Mouse (Mus musculus) MEL (cell line): ENCODE results near the gene Sdr42e1. TPM values are rescaled to one million over a fixed set of nuclear protein-coding genes. Genes with fewer than 3 reads are reported as not detected.

Source experiments
- DNase-seq: peaks from one replicate; pipeline ENCODE4 v3.0.0; 2011; ENCODE audit warnings: low read depth, low spot score
- H3K27ac ChIP-seq: 2 replicates; pipeline ENCODE4 v1.5.1; 2012; ENCODE audit warnings: low read depth, mild to moderate bottlenecking, control low read depth, low read length, moderate library complexity; ENCODE audit not compliant: control insufficient read depth
- H3K27me3 ChIP-seq, 2 experiments: fragments of 150-350 bp in 1 of 2; sonication (generic) in 1 of 2; 2 replicates each; pipeline ENCODE4 v1.6.1; 2012; ENCODE audit warnings: low read length in 2 of 2, mild to moderate bottlenecking in 2 of 2, improper control_type of control experiment in 1 of 2, moderate library complexity in 1 of 2; ENCODE audit not compliant: insufficient read depth in 2 of 2, control insufficient read depth in 1 of 2
- H3K36me3 ChIP-seq, 2 experiments: 2 replicates each; pipeline ENCODE4 v1.6.1; 2012 to 2014; ENCODE audit warnings: low read length in 2 of 2, improper control_type of control experiment in 1 of 2, inconsistent platforms in 1 of 2, mild to moderate bottlenecking in 1 of 2; ENCODE audit not compliant: insufficient read depth in 2 of 2, control insufficient read depth in 1 of 2
- H3K4me1 ChIP-seq, 2 experiments: fragments of 150-350 bp in 1 of 2; sonication (generic) in 1 of 2; 2 replicates each; pipeline ENCODE4 v1.6.1; 2012; ENCODE audit warnings: low read length in 2 of 2, improper control_type of control experiment in 1 of 2, mild to moderate bottlenecking in 1 of 2; ENCODE audit not compliant: insufficient read depth in 2 of 2, control insufficient read depth in 1 of 2
- H3K4me3 ChIP-seq, 2 experiments: fragments of 150-350 bp in 1 of 2; sonication (generic) in 1 of 2; 2 replicates each; pipeline ENCODE4 v1.5.1; 2012; ENCODE audit warnings: low read depth in 2 of 2, low read length in 2 of 2, mild to moderate bottlenecking in 2 of 2, moderate library complexity in 2 of 2, control low read depth in 1 of 2, improper control_type of control experiment in 1 of 2; ENCODE audit not compliant: control insufficient read depth in 1 of 2, insufficient read depth in 1 of 2
- H3K79me2 ChIP-seq: 2 replicates; pipeline ENCODE4 v1.6.1; 2012; ENCODE audit warnings: mild to moderate bottlenecking, low read length, moderate library complexity; ENCODE audit not compliant: control insufficient read depth, poor library complexity, insufficient read depth
- H3K9ac ChIP-seq: 2 replicates; pipeline ENCODE4 v1.6.1; 2012; ENCODE audit warnings: low read depth, mild to moderate bottlenecking, control low read depth, low read length, moderate library complexity; ENCODE audit not compliant: control insufficient read depth, poor library complexity, severe bottlenecking
- H3K9me3 ChIP-seq: fragments of 150-350 bp; sonication (generic); replicated peaks from 2 replicates; pipeline ENCODE4 v1.6.1; 2012; ENCODE audit warnings: mild to moderate bottlenecking, low read length, improper control_type of control experiment, moderate library complexity; ENCODE audit not compliant: insufficient read depth
- BHLHE40 ChIP-seq: IDR thresholded peaks from 2 replicates; pipeline ENCODE4 v1.6.1; 2012; ENCODE audit warnings: low read depth, mild to moderate bottlenecking, inconsistent platforms, low read length, improper control_type of control experiment, borderline replicate concordance
- ELF1 ChIP-seq: IDR thresholded peaks from 2 replicates; pipeline ENCODE4 v1.6.1; 2014; ENCODE audit warnings: low read depth, mild to moderate bottlenecking, inconsistent platforms, low read length, improper control_type of control experiment, moderate library complexity
- ETS1 ChIP-seq: IDR thresholded peaks from 2 replicates; pipeline ENCODE4 v1.6.1; 2012; ENCODE audit warnings: low read depth, mild to moderate bottlenecking, inconsistent platforms, low read length, improper control_type of control experiment, moderate library complexity
- GABPA ChIP-seq: IDR thresholded peaks from 2 replicates; pipeline ENCODE4 v1.6.1; 2012; ENCODE audit warnings: low read depth, mild to moderate bottlenecking, inconsistent platforms, low read length, improper control_type of control experiment, moderate library complexity
- GATA1 ChIP-seq: IDR thresholded peaks from 2 replicates; pipeline ENCODE4 v1.6.1; 2011; ENCODE audit warnings: low read depth, low read length, improper control_type of control experiment
- HCFC1 ChIP-seq: IDR thresholded peaks from 2 replicates; pipeline ENCODE4 v1.6.1; 2012; ENCODE audit warnings: low read depth, mild to moderate bottlenecking, inconsistent platforms, low read length, improper control_type of control experiment, moderate library complexity
- MAFK ChIP-seq: IDR thresholded peaks from 2 replicates; pipeline ENCODE4 v1.6.1; 2011; ENCODE audit warnings: low read depth, mild to moderate bottlenecking, low read length, improper control_type of control experiment, borderline replicate concordance
- NELFE ChIP-seq: IDR thresholded peaks from 2 replicates; pipeline ENCODE4 v1.6.1; 2011; ENCODE audit warnings: low read depth, low read length, improper control_type of control experiment
- POLR2A ChIP-seq, 2 experiments: IDR thresholded peaks; 2 replicates each; pipeline ENCODE4 v1.6.1; 2011 to 2012; ENCODE audit warnings: low read length in 2 of 2, mild to moderate bottlenecking in 2 of 2, control low read depth in 1 of 2, improper control_type of control experiment in 1 of 2, low read depth in 1 of 2, moderate library complexity in 1 of 2; ENCODE audit not compliant: control insufficient read depth in 1 of 2, insufficient read depth in 1 of 2, poor library complexity in 1 of 2
- POLR2AphosphoS2 ChIP-seq: IDR thresholded peaks from 2 replicates; pipeline ENCODE4 v1.6.1; 2011; ENCODE audit warnings: low read length, improper control_type of control experiment
- RCOR1 ChIP-seq: IDR thresholded peaks from 2 replicates; pipeline ENCODE4 v1.6.1; 2012; ENCODE audit warnings: low read depth, mild to moderate bottlenecking, inconsistent platforms, low read length, improper control_type of control experiment
- SIN3A ChIP-seq: IDR thresholded peaks from 2 replicates; pipeline ENCODE4 v1.6.1; 2012; ENCODE audit warnings: low read length, improper control_type of control experiment, inconsistent platforms
- TAL1 ChIP-seq: IDR thresholded peaks from 2 replicates; pipeline ENCODE4 v1.6.1; 2012; ENCODE audit warnings: mild to moderate bottlenecking, inconsistent platforms, low read length, moderate library complexity, mixed read lengths
- TBP ChIP-seq: IDR thresholded peaks from 2 replicates; pipeline ENCODE4 v1.8.0; 2011; ENCODE audit warnings: low read depth, low read length, improper control_type of control experiment
- TCF12 ChIP-seq: IDR thresholded peaks from 2 replicates; pipeline ENCODE4 v1.6.1; 2014; ENCODE audit warnings: low read depth, mild to moderate bottlenecking, inconsistent platforms, low read length, improper control_type of control experiment, moderate library complexity
- UBTF ChIP-seq: IDR thresholded peaks from 2 replicates; pipeline ENCODE4 v1.6.1; 2012; ENCODE audit warnings: low read depth, mild to moderate bottlenecking, inconsistent platforms, low read length, improper control_type of control experiment, moderate library complexity, borderline replicate concordance; ENCODE audit not compliant: insufficient read depth
- USF2 ChIP-seq, 2 experiments: IDR thresholded peaks; 2 replicates each; pipeline ENCODE4 v1.6.1; 2011 to 2012; ENCODE audit warnings: improper control_type of control experiment in 2 of 2, low read length in 2 of 2, borderline replicate concordance in 1 of 2, inconsistent platforms in 1 of 2, low read depth in 1 of 2, mild to moderate bottlenecking in 1 of 2; ENCODE audit not compliant: insufficient read depth in 1 of 2
- ZC3H11A ChIP-seq: IDR thresholded peaks from 2 replicates; pipeline ENCODE4 v1.6.1; 2012; ENCODE audit warnings: low read depth, mild to moderate bottlenecking, inconsistent platforms, low read length, improper control_type of control experiment
- ZKSCAN1 ChIP-seq: IDR thresholded peaks from 2 replicates; pipeline ENCODE4 v1.6.1; 2012; ENCODE audit warnings: low read depth, mild to moderate bottlenecking, inconsistent platforms, low read length, improper control_type of control experiment, moderate library complexity
- ZNF384 ChIP-seq: IDR thresholded peaks from 2 replicates; pipeline ENCODE4 v1.6.1; 2012; ENCODE audit warnings: low read depth, mild to moderate bottlenecking, inconsistent platforms, low read length, improper control_type of control experiment
- polyA plus RNA-seq, 2 experiments: library from polyadenylated mRNA; stranded (reverse) in 1 of 2; unstranded in 1 of 2; fragments of >175 nt in 1 of 2; fragments of >200 nt in 1 of 2; gene quantifications; 2 replicates each; pipeline versions ENCODE4 v1.2.1 to v1.2.4; 2012; ENCODE audit warnings: low replicate concordance in 2 of 2, low read depth in 1 of 2; ENCODE audit not compliant: insufficient read length in 2 of 2, insufficient read depth in 1 of 2, missing spikeins in 1 of 2
- total RNA-seq: library from RNA; depleted of rRNA; stranded (reverse); fragments of 300-350 nt; gene quantifications from 2 replicates; pipeline ENCODE4 v1.2.3, GENCODE M21; 2012

Gene Sdr42e1
- total and polyA plus RNA-seq, 3 experiments = not detected

GRCm38 (mm10) chr8:117702701-117703100 is 29.2 kb upstream of the Sdr42e1 start:
- no peaks in the 10 kb centered on the region for H3K36me3 ChIP-seq
- no peak for DNase-seq
- H3K27me3 ChIP-seq = no peaks in the 10 kb centered on the region
- H3K79me2 ChIP-seq = no peaks in the 10 kb centered on the region
- H3K4me1 ChIP-seq = no peaks in the 10 kb centered on the region
- H3K9ac ChIP-seq = no peak overlapping the region
- no peak overlapping the region for H3K4me3 ChIP-seq
- TF ChIP-seq ZKSCAN1 = no peak
- TF ChIP-seq ETS1 = no peak
- TF ChIP-seq, all 39 proteins: peak for 0
- no peaks in the 10 kb centered on the region for H3K9me3 ChIP-seq
- H3K27ac ChIP-seq = no peak overlapping the region

- no peak for TF ChIP-seq USF2 (IDR thresholded peaks at IDR 0.05; ENCODE audit: borderline replicate concordance in 1 of 2, insufficient read depth in 1 of 2, low read depth in 1 of 2, low read length in 2 of 2)
- TF ChIP-seq MAFK = no peak
- Histone ChIP-seq H3K9me3 (no peaks in the 10 kb centered on the region), H3K79me2 (no peaks in the 10 kb centered on the region), H3K27me3 (no peaks in the 10 kb centered on the region), H3K27ac (no peak within 1 kb of the TSS), H3K4me3 (no peak within 1 kb of the TSS), H3K36me3 (no peaks in the 10 kb centered on the region), H3K4me1 (no peaks in the 10 kb centered on the region), H3K9ac (no peak within 1 kb of the TSS)
- no peak for DNase-seq
Measured at GRCm38 (mm10) chr8:117701859-117702258, 28.4 kb upstream of the Sdr42e1 start, which contains the start of gene Hsd17b2. Gene Hsd17b2, plus strand, starts transcription at chr8:117701904.

GRCm38 (mm10) chr8:117701246-117701645 is 27.8 kb upstream of the Sdr42e1 start:
- H3K27ac ChIP-seq = no peak overlapping the region
- H3K4me1 ChIP-seq = no peaks in the 10 kb centered on the region
- no peaks in the 10 kb centered on the region for H3K79me2 ChIP-seq
- no peak overlapping the region for H3K4me3 ChIP-seq
- no peak for DNase-seq
- TF ChIP-seq POLR2A (IDR thresholded peaks at IDR 0.05; ENCODE audit: control insufficient read depth in 1 of 2, insufficient read depth in 1 of 2, low read depth in 1 of 2, low read length in 2 of 2, poor library complexity in 1 of 2) = no peak
- no peak for TF ChIP-seq NELFE
- no peak for TF ChIP-seq GABPA
- TF ChIP-seq ZC3H11A = no peak
- no peak for TF ChIP-seq USF2 (IDR thresholded peaks at IDR 0.05; ENCODE audit: borderline replicate concordance in 1 of 2, insufficient read depth in 1 of 2, low read depth in 1 of 2, low read length in 2 of 2)
- no peak for TF ChIP-seq ZNF384
- no peak overlapping the region for H3K9ac ChIP-seq
- H3K27me3 ChIP-seq = no peaks in the 10 kb centered on the region
- no peaks in the 10 kb centered on the region for H3K36me3 ChIP-seq
- no peaks in the 10 kb centered on the region for H3K9me3 ChIP-seq

- Histone ChIP-seq H3K9ac (no peak overlapping the region), H3K4me3 (no peak overlapping the region), H3K9me3 (no peaks in the 10 kb centered on the region), H3K4me1 (no peaks in the 10 kb centered on the region), H3K27ac (no peak overlapping the region), H3K36me3 (no peaks in the 10 kb centered on the region), H3K27me3 (no peaks in the 10 kb centered on the region), H3K79me2 (no peaks in the 10 kb centered on the region)
- DNase-seq = no peak
- TF ChIP-seq POLR2AphosphoS2 (no peak), TBP (no peak), BHLHE40 (no peak), TCF12 (no peak), ETS1 (no peak), ZNF384 (no peak), ZC3H11A (no peak), TAL1 (no peak), HCFC1 (no peak), GABPA (no peak), ELF1 (no peak), SIN3A (no peak), UBTF (no peak), RCOR1 (no peak), GATA1 (no peak)
Measured at GRCm38 (mm10) chr8:117700699-117701098, 27.2 kb upstream of the Sdr42e1 start.
